Mouse (Mus musculus) Muller cell, postnatal 12 days (primary cell): ENCODE measurements around the gene Ranbp9.
"Not testable (repeated sequence)": the region's sequence is repeated elsewhere in the genome, so short reads cannot be mapped to it uniquely, and the experiment has no call there.

Experiments used
- DNase-seq: peaks from one replicate; pipeline ENCODE4 v3.0.0-alpha.2; 2015; ENCODE audit errors: inconsistent ontology term

Ranbp9 gene

GRCm38 (mm10) chr13:43496660-43497059 lies 15.6 kb upstream of the Ranbp9 start:
- DNase-seq: peak; percentile 29

GRCm38 (mm10) chr13:43495645-43496044 lies 14.6 kb upstream of the Ranbp9 start:
- DNase-seq: no peak

- no peak for DNase-seq
Observed at GRCm38 (mm10) chr13:43493725-43494124, 12.6 kb upstream of the Ranbp9 start.

GRCm38 (mm10) chr13:43493058-43493481 lies 12.0 kb upstream of the Ranbp9 start:
- DNase-seq: no peak

DNA sequence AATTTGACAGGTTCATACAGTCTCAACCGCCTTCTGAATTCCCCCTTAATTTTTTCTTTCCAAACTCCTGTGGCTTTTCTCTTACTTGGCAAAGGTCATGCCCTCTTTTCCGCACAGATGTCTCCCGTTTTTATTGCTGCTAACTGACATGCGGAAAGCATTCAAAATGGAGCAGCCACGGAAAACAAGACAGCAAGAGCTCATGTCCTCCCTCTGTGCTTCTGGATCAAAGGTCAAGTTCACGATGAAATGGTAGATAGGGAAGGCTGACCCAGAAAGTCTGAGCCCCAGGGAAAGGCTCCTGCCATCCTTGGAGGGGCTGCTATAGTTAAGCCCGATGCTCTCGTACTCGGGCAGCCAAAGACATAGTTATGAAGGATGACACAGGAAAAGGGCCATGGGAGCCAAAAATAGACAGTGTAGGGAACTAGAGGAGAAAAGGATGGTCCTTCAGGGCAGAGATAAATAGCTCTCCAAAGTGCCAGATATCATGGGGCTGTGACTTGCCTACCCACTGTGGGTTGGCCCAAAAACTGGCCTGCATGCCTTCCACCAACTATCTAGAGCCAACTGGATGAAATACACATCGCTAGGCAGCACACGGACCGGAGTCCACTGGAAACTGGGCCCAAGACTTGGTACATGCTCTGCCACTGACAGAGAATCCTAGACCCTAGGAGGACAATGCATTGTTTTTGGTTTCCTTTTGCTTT lies 5.6 kb upstream of the Ranbp9 start:
- DNase-seq: no peak

GRCm38 (mm10) chr13:43485278-43485976 lies 4.3 kb upstream of the Ranbp9 start:
- DNase-seq: no peak

DNA sequence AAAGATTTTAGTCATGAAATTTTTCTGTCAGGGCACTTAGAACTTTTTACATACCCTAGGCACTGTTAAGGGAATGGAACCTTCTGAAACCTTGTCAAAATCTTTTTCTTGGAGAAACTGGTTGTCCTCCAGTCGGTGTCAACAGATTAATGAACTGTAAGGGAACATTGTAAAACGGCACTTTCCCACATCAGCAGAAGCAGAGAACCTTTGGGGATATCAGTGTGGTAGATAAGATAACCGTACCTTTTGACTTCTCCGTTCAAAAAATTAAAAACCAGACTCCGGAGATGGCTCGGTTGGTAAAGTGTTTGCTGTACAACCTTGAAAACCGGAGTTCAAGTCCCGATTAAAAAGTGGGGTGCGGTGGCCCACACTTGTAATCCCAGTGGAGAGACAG lies 1.7 kb upstream of the Ranbp9 start:
- DNase-seq: no peak

GRCm38 (mm10) chr13:43481859-43482245 lies 770 bp upstream of the Ranbp9 start:
- DNase-seq: no peak

DNA sequence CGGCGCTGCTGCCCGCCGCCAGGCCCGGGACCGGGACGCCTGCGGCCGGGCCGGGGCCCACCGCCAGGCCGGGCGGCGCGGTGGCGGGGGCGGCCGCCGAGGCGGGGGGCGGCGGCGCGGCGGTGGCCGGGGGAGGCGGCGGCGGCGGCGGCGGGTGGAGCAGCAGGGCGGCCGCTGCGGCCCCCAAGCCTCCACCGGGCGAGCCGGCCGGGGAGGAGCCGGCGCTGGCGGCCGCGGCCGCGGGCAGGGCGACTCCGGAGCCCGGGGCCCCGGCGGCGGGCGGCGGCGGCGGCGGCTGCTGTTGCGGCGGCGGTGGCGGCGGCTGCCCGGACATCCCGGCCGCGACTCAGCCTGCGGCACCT lies 506 bp downstream of the Ranbp9 start:
- no peak for DNase-seq

DNA sequence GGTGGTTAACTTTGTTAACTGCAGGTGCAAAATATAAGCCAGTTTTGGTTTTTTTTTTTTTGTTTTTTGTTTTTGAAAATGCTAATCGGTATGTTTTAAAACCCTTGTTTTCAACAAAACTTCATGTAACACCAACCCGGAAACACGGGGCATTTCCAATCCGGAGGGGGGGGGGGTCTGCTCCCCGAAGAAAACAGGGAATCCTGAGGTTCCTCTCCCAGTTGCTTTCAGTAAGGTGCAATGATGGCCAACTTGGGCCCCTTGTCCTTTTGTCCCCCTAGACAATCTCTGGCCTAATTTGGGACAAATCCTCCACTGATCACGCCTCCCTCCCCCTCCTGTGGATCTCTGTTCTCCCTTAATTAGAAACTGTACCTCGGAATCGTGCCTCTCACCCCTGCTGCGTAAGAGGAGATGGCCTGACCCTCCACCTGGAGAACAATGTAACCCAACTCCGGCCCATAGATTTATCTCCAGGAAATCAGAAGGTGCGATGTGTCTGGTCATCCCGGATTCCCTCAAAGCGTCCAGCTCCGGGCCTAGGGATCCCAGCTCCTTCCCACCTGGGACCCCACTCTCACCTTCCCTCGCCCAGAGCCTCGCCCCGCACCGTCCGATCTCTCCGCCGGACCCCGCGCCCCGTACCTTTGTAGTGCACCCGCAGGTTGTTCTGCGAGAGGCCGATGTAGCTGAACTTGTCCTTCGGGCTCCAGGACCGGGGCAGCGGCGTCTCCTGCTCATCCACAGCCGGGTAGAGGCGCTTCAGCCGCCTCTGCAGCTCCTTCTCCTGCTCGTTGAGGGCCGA lies 1.1 kb downstream of the Ranbp9 start:
- DNase-seq: peak; percentile 47

DNA sequence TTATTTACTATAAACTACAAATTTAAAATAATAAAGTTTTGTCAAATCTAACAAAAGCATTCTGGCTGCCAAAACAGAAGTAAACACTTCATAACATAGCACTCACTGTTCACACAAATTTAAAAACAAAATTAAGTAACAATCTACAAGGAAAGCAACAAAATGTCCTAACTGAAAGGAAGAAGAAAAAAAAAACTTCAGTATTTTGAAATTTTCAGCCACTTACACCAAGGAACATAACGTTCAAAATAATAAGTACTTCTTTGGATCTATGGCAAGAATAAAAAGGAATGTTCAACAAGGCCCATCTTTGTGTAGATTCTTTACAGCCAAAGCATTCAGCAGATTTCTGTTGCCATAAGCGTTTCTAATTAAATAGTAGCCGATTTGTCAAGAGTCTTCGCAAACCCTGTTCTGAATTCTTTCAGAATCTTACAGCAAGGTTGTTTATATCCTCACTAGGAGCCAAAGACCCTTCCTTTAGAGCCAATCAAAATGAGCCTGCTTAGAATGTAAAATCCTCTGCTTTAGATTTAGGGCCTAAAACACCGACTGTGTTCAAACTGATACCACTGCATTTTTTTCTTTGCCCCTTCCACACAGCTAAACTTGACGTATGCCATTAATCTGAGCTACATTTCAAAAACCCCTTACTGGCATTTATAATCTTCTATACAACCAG lies 1.9 kb downstream of the Ranbp9 start:
- DNase-seq: peak; percentile 35

DNA sequence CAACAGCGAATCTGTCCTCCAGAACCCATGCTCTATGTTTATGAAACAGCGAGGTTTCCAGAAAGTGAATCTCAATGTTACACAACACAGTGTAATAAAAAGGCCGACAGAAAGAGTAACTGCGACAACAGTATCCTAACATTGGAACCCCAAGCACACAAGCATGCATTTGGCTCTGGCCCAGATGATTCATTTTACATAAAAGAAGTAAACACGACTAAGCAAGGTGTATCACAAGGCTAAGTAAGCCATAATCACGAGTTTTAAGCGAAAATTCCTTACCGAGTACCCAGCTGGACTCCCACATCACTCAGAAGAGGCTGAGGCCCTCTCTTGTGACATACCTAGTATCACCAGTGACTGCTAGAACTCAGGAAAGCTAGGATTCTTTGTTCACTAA lies 2.5 kb downstream of the Ranbp9 start:
- peak; percentile 54 for DNase-seq

GRCm38 (mm10) chr13:43477098-43477697 lies 3.9 kb downstream of the Ranbp9 start:
- DNase-seq: no peak

DNA sequence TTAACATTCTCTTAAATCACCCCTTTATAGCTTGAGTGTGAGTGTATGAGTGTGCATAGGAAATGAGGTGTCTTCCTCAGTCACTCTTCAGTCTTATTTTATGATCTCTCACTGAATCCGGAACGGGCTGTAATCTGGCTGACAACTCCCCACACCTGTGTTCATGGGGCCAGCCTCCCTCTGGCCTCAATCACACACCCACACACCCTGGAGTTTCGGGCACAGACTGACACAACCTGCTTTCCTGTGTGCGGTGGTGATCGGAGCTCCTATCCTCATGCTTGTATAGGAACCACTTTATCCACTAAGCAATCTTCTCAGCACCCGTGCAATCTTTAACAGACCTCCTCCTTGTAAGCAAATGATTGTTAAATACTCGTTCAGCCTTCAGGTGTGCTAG lies 4.9 kb downstream of the Ranbp9 start:
- no peak for DNase-seq

DNA sequence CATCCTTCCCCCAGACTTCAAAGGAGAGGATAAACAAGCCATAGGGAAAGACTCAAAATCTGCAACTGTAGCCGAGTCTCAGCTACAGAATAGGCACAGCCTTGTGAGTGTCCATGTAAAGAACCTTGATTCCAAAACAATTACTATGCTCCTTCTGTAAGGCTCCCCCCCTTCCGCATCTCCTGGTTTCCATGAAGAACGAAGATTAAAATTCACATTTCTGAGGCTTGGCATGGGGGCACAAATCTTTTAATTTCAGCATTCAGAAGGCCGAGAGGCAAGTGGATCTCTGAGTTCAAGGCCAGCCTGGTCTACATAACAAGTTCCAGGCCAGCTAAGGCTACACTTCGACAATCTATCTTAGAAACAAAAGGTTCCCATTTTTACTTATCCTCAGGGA lies 6.4 kb downstream of the Ranbp9 start:
- no peak for DNase-seq

DNA sequence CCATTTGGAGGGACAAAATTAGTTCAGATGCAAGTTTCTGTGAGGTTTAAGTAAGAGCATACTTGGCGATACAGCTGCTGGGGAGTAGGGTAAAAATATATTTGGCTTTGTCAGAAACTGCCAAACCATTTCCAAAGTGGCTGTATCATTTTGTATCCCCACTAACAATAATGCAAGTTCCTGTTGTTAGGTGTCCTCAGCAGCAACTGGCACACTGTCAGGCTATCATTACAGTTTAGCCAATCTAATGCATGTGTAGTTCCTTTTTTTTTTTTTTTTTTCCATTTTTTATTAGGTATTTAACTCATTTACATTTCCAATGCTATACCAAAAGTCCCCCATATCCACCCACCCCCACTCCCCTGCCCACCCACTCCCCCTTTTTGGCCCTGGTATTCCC lies 9.2 kb downstream of the Ranbp9 start:
- not testable (repeated sequence) for DNase-seq

GRCm38 (mm10) chr13:43469607-43470006 lies 11.5 kb downstream of the Ranbp9 start:
- no peak for DNase-seq

DNA sequence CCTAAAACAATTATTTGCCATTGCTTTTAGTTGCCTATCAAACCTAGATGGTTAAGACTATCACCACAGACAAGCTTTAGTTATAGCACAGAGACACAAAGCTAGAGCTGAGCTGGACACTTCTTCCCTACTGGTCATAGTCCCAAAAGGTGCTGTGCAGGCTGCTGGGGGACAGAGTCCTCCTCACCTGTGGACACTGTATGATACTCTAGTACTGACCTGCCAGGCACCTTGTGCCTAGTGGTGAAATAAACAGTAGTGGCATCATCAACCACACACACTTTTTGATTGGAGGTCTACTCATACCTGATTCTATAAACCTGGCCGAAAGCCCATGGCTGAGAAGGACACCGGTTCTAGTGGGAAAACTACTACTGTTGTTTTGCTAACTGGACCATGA lies 16.5 kb downstream of the Ranbp9 start:
- no peak for DNase-seq

DNA sequence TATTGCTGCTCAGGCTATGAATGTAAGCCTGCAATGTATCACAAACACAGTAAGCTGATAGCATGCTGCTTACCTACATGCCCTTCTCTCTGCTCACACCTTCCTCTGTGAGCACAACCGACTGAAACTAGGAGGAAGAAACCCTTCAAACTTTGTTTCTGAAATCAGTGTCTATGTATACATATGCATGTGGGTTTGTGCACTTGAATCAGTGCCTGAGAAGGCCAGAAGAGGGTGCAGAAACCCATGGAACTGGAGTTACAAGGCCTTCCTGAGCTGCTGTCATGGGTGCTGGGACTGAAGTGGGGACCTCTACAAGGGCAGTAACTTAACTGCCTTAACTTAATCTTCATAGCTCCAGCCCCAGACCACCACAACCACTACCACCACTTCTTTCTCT lies 23.9 kb downstream of the Ranbp9 start:
- DNase-seq: no peak

DNA sequence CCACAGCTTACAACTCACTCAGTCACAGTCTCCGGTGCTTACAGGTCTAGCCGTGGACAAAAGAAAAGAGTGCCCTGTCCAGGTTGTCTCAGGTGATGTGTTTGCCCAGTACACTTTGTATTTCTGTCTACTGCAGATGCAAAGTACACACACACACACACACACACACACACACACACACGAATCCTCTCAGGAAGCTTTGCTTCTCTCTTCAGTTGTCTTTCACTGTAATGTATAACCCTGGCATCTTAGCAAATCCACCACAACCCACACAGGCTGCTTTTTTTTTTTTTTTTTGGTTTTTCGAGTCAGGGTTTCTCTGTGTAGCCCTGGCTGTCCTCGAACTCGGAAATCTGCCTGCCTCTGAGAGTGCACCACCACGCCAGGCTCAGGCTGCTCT lies 26.7 kb downstream of the Ranbp9 start:
- no peak for DNase-seq

GRCm38 (mm10) chr13:43452843-43453605 lies 28.1 kb downstream of the Ranbp9 start:
- DNase-seq: no peak
